Mouse (Mus musculus) liver, embryonic 14.5 days (tissue): ENCODE measurements around the gene Dlx6.

Experiments used
- CTCF ChIP-seq: IDR thresholded peaks from 2 replicates; pipeline ENCODE4 v1.5.1; 2016; ENCODE audit warnings: antibody characterized with exemption, low read depth, control low read depth
- EP300 ChIP-seq: IDR thresholded peaks from 2 replicates; pipeline ENCODE4 v1.6.1; 2016; ENCODE audit warnings: antibody characterized with exemption, low read depth

DNA sequence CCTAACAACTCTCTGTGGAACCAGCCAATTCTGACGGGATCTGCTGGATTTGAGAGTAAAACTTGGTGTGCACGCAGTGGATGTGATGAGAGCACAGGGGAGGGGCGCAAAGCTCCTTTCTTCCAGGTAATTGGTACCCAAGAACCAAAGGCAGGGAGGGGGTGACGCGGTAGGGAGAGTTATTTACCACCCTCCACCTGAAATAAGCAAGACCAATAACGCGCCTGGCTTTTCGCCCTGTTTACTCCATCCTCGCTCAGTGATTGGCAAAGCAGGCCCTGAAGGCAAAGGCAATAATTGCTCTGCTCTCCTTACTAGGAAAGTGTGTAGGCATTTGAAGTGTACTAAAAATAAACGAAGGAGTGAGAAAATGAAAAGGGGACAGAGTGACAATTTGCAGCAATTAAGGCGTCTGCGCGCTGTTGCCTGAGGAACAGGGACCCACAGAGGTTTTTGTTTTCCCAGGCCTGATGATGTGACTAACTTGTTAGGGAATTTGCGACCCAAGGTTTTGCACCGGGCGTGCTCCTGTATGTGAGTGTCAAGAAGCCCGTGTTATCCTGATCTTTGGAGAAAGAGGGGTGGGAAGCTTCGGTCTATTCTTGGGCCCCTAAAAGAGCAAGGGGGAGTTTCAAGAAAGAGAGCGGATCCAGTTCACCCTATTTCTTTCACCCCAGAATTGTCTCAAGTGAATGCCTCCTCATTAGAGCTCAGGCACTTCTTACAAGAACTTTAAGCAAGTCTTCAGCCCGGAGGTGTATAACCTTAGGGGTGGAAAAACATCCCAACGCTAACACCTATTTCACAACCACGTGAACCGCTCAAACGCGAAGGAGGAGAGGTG lies 8.0 kb upstream of the Dlx6 start:
- TF ChIP-seq CTCF = no peak
- no peak for TF ChIP-seq EP300
